In genomic region chr14:47049051-47049450, GRCm38 (mm10) we compare ENCODE assay signal across 36 mouse cellular contexts.
DNase-seq lines count a peak whose midpoint lies in the region; ATAC-seq and TF ChIP-seq lines count a peak whose summit lies in the region.
"Had no signal": no experiment of that assay in that cellular context is flagged by ENCODE, and none has a peak within 500 bp of the region (broad histone marks: within the 10 kb centered on the region; RNA-seq: fewer than 3 reads in every experiment).

No protein-coding gene starts in this region.

- H3K27ac ChIP-seq in layer of hippocampus, adult 2 months = no peak overlapping the region
- no peak overlapping the region for H3K27ac ChIP-seq in heart, embryonic 12.5 days (ENCODE audit: poor library complexity, severe bottlenecking)
- H3K27ac ChIP-seq in neural tube, embryonic 15.5 days (replicated peaks) = no peak overlapping the region
- H3K27ac ChIP-seq: embryonic facial prominence, embryonic 12.5 days; gastrocnemius, adult 2 months; heart, adult 2 months; hindbrain, embryonic 10.5 days; hindbrain, embryonic 15.5 days; intestine, embryonic 15.5 days; kidney, postnatal 0 days; left cerebral cortex, adult 2 months; limb, embryonic 12.5 days; lung, embryonic 15.5 days; midbrain, embryonic 10.5 days; midbrain, embryonic 15.5 days; stomach, postnatal 0 days had no signal

- no peak overlapping the region for H3K4me3 ChIP-seq in layer of hippocampus, adult 2 months
- H3K4me3 ChIP-seq in heart, embryonic 12.5 days = no peak overlapping the region
- H3K4me3 ChIP-seq in neural tube, embryonic 15.5 days (replicated peaks) = no peak overlapping the region
- H3K4me3 ChIP-seq: embryonic facial prominence, embryonic 12.5 days; gastrocnemius, adult 2 months; heart, adult 2 months; hindbrain, embryonic 10.5 days; hindbrain, embryonic 15.5 days; intestine, embryonic 15.5 days; left cerebral cortex, adult 2 months; limb, embryonic 12.5 days; lung, embryonic 15.5 days; midbrain, embryonic 10.5 days; midbrain, embryonic 15.5 days had no signal

- H3K27me3 ChIP-seq in heart, embryonic 12.5 days (replicated peaks) = no peaks in the 10 kb centered on the region
- H3K27me3 ChIP-seq in neural tube, embryonic 15.5 days (replicated peaks) = no peaks in the 10 kb centered on the region
- H3K27me3 ChIP-seq: embryonic facial prominence, embryonic 12.5 days; hindbrain, embryonic 15.5 days; intestine, embryonic 15.5 days; limb, embryonic 12.5 days; lung, embryonic 15.5 days; midbrain, embryonic 15.5 days had no signal

- peak; percentile 44 for DNase-seq in layer of hippocampus, adult 11-12 months (ENCODE audit: low spot score)
- DNase-seq in layer of hippocampus, postnatal 10 days (ENCODE audit: low spot score in 2 of 2) = no peak
- peak; percentile 34 for DNase-seq in NIH3T3 (ENCODE audit: low read depth)
- peak; percentile 34 to 65 for DNase-seq in layer of hippocampus, adult 2 months (ENCODE audit: low spot score in 2 of 2)
- peak; percentile 28 to 35 for DNase-seq in layer of hippocampus, postnatal 36 days
- DNase-seq: adrenal gland, postnatal 10 days; B cell, adult 2 months; cerebellum, adult 11-12 months; cerebellum, adult 9-11 months; embryo, embryonic 11 days; gastrocnemius, adult 2 months; heart, adult 2 months; heart, postnatal 14 days; kidney, adult 8-10 months; kidney, postnatal 4 days; right cerebral cortex, postnatal 4 days; thymus, adult 2 months; thymus, postnatal 36 days had no signal

- no peaks in the 10 kb centered on the region for H3K9me3 ChIP-seq in heart, embryonic 12.5 days (replicated peaks)
- H3K9me3 ChIP-seq in neural tube, embryonic 15.5 days (replicated peaks) = no peaks in the 10 kb centered on the region
- H3K9me3 ChIP-seq: embryonic facial prominence, embryonic 12.5 days; G1E; hindbrain, embryonic 10.5 days; hindbrain, embryonic 15.5 days; intestine, embryonic 15.5 days; limb, embryonic 12.5 days; lung, embryonic 15.5 days; midbrain, embryonic 10.5 days; midbrain, embryonic 15.5 days had no signal

- no peak overlapping the region for H3K9ac ChIP-seq in heart, embryonic 12.5 days
- H3K9ac ChIP-seq in neural tube, embryonic 15.5 days (replicated peaks) = no peak overlapping the region
- H3K9ac ChIP-seq: embryonic facial prominence, embryonic 12.5 days; hindbrain, embryonic 15.5 days; intestine, embryonic 15.5 days; limb, embryonic 12.5 days; lung, embryonic 15.5 days; midbrain, embryonic 15.5 days had no signal

- no peaks in the 10 kb centered on the region for H3K36me3 ChIP-seq in heart, embryonic 12.5 days
- no peaks in the 10 kb centered on the region for H3K36me3 ChIP-seq in neural tube, embryonic 15.5 days
- H3K36me3 ChIP-seq: embryonic facial prominence, embryonic 12.5 days; G1E; hindbrain, embryonic 10.5 days; hindbrain, embryonic 15.5 days; intestine, embryonic 15.5 days; limb, embryonic 12.5 days; lung, embryonic 15.5 days; midbrain, embryonic 10.5 days; midbrain, embryonic 15.5 days had no signal

- no peak for TF ChIP-seq CTCF in layer of hippocampus, adult 2 months (conservative IDR thresholded peaks at IDR 0.05)

- H3K4me1 ChIP-seq in heart, embryonic 12.5 days (replicated peaks) = peaks cover 25% of the 10 kb centered on the region
- H3K4me1 ChIP-seq in neural tube, embryonic 15.5 days = no peaks in the 10 kb centered on the region
- H3K4me1 ChIP-seq: embryonic facial prominence, embryonic 12.5 days; hindbrain, embryonic 10.5 days; hindbrain, embryonic 15.5 days; intestine, embryonic 15.5 days; limb, embryonic 12.5 days; lung, embryonic 15.5 days; midbrain, embryonic 10.5 days; midbrain, embryonic 15.5 days had no signal

- H3K4me2 ChIP-seq in heart, embryonic 12.5 days = no peak overlapping the region
- H3K4me2 ChIP-seq in neural tube, embryonic 15.5 days = no peak overlapping the region
- H3K4me2 ChIP-seq: embryonic facial prominence, embryonic 12.5 days; hindbrain, embryonic 15.5 days; intestine, embryonic 15.5 days; limb, embryonic 12.5 days; liver, embryonic 11.5 days; lung, embryonic 15.5 days; midbrain, embryonic 15.5 days had no signal

- ATAC-seq in inflammation-experienced regulatory T-cells, adult 6 months = no peak
- no peak for ATAC-seq in heart, embryonic 12.5 days (ENCODE audit: insufficient number of reproducible peaks, low FRiP score)
- ATAC-seq in neural tube, embryonic 15.5 days (ENCODE audit: low FRiP score) = no peak
- ATAC-seq: activated CD4-positive, CD25-positive, alpha-beta regulatory T cell, adult 4 months; forebrain, embryonic 16.5 days; intestine, embryonic 15.5 days; midbrain, embryonic 15.5 days had no signal

- 85% methylated on average over 6 of the region's 6 CpGs for whole genome bisulfite sequencing in heart, embryonic 12.5 days
- 86% methylated on average over 6 of the region's 6 CpGs for whole genome bisulfite sequencing in neural tube, embryonic 15.5 days

Comparison
In these comparisons a context has a peak if more than half of its experiments do, and no peak if none do; other contexts are left out.
1. DNase-seq: peak in layer of hippocampus, adult 11-12 months (single experiment), NIH3T3 (single experiment), layer of hippocampus, adult 2 months (2 of 2) and layer of hippocampus, postnatal 36 days (2 of 2); none in layer of hippocampus, postnatal 10 days (0 of 2).